Mouse (Mus musculus) kidney, adult 2 months (tissue): ENCODE results near the gene Npc1l1.

ENCODE experiments used
- CTCF ChIP-seq: fragments of 200-500 bp; conservative IDR thresholded peaks from 2 replicates; pipeline ENCODE4 v1.5.1; 2011; ENCODE audit warnings: low read depth, mild to moderate bottlenecking, control low read depth, low read length, moderate library complexity, mixed read lengths; ENCODE audit not compliant: insufficient read depth, insufficient read length
- POLR2A ChIP-seq: fragments of 200-500 bp; IDR thresholded peaks from one replicate; pipeline ENCODE4 v1.6.1; 2011; ENCODE audit warnings: low read depth, low read length, control low read depth

DNA sequence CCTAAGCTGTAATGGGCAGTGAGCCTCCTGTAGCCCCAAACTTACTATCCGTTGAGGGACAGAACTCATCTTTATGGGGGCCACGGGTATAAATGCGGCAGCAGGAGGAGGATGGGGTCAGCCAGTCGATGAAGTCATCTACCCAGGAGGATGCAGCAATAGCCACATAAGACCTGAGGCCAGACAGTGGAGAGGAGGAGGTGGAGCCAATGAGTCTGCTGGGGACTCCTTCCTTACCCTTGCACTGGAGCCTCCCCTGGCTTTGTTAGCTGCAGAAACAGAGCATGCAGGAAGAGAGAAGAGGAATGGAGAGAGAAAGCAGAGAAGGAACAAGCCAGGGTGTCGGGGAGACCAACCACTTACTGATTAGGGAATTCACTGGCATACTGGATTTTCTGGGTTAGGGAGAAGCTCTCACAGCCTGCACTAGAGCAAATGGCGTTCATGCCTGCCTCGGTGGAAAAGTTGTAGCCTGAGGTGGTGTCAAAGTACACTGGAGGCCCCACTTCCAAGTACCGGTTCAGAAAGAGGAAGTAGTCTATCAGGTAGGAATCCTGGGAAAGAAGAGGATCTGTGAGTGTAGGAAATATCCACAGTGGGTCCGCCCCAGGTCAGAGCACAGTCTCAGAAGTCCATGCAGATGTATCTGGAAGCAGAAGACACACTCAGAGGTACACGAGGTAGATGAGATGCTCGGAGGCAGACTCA lies 11.6 kb downstream of the Npc1l1 start:
- TF ChIP-seq POLR2A (no peak), CTCF (no peak)
